Mouse (Mus musculus): Measurements from ENCODE around the gene Gjd3.

The Gjd3 gene

DNA sequence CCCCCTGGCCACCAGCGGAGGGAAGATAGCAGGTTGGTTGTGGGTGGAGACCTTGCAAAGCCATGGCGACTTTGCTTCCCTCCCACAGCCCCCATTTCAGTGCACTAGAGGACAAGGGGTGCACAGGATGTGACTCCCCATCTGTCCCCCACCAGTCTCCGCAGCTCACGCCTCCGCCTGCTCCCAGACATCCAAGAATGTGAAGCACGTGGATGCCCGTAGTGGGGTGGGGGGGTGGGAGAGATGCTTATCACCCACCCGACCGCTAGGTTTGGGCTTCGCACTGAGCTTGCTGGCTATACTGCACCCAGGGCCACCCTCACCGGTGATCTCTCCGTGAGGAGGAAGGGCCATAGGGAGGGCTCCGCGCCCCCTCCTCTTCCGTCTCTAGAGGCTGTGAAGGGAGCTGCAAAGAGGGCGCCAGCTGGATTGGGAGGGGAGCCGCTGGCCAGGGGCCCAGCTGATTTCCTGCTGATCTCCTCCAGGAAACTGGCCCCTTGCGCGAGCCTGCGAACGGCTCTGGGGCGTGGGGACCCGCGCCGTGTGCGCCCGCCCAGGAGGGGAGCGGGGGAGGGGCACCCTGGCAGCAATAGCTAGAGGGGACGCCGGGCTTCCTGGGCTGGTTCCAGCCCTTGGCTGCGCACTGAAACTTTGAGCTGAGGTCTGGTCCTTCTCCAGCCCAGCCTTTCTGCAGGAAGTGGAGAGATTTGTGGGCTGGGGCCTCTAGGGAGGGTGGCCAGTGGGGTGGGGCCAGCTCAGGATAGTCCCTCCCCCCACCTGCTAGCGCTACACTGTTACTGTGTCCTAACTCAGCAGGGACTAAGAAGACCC, 19.4 kb downstream of the Gjd3 start:
- DNase-seq (ENCODE audit: low spot score in 2 of 2): peak; percentile 66 to 78

GRCm38 (mm10) chr11:98962421-98963095, 20.3 kb downstream of the Gjd3 start:
- DNase-seq (ENCODE audit: low spot score in 2 of 2): no peak

GRCm38 (mm10) chr11:98961766-98962165, 21.1 kb downstream of the Gjd3 start:
- DNase-seq (ENCODE audit: low spot score in 2 of 2): no peak

- no peak for DNase-seq (ENCODE audit: low spot score in 2 of 2)
Observed at GRCm38 (mm10) chr11:98961051-98961592, 21.7 kb downstream of the Gjd3 start.

GRCm38 (mm10) chr11:98960313-98960906, 22.4 kb downstream of the Gjd3 start:
- peak; percentile 60 to 78 for DNase-seq (ENCODE audit: low spot score in 2 of 2)

DNA sequence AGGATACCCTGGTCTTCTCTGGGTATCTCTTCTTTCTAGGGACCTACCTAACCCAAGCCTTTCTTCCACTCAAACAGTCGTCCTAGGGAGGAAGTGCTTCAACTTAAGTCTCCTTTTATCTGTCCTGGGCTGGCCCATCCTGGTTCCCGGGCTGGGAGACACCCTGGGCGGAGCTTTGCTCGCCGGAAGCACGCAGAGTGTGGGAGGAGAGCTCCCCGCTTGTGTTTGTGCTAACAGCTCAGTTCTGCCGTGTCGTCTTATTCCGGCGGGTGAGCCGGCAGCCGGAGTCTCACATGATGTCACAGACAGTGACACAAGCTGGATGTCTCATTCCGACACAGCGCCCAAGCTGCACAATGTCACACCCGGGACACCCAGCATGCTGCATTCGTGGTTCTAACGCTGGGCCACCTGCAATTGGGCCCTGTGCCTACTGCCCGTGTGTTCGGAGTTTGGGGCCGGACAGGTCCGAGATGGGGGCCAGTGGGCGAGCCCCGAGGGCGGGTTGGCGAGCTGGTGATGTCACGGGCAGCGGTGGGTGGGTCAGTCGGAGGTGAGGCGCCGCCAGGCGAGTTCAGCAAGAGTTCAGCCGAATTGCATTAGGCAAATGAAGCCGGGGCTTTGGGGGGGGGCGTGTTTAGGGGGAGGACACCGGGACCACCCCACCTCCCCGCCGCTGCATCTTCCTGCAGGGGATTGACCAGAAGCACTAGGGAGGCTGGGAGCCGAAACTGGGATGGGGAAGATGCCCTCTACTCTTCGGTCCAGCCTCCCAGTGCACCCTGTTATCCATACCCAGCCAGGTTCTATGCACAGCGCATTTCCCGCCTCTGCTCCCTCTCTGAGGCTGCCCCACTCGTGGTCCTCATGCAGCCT, 23.1 kb downstream of the Gjd3 start:
- DNase-seq (ENCODE audit: low spot score in 2 of 2): peak; percentile 75 to 87

DNA sequence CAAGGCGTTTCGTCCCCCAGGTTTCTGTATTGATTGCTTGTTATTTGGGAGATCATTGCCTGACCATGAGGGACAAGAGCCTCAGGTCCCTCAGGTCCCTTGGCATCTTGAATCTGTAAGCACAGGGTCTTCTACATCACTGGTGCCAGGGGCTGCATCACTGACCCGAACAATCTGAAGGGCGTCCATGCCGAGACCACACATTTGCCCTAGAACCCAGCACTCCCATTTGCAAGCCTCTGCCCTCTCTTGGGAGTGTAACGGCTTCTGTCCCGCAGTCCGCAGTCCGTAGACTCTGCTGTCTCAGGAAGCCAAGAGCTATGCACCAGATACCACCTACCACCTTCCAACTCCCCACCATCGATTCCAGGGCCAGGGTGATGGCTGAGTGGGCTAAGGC, 26.5 kb downstream of the Gjd3 start:
- no peak for DNase-seq (ENCODE audit: low spot score in 2 of 2)

GRCm38 (mm10) chr11:98955707-98956235, 27.0 kb downstream of the Gjd3 start:
- no peak for DNase-seq (ENCODE audit: low spot score in 2 of 2)

- DNase-seq (ENCODE audit: low spot score in 2 of 2): no peak
Observed at GRCm38 (mm10) chr11:98954801-98955706, 27.8 kb downstream of the Gjd3 start.

- DNase-seq (ENCODE audit: low spot score in 2 of 2): peak; percentile 51 to 73
Observed at GRCm38 (mm10) chr11:98954373-98954772, 28.4 kb downstream of the Gjd3 start.

GRCm38 (mm10) chr11:98953835-98954320, 28.9 kb downstream of the Gjd3 start:
- no peak for DNase-seq (ENCODE audit: low spot score in 2 of 2)

GRCm38 (mm10) chr11:98953361-98953760, 29.5 kb downstream of the Gjd3 start:
- no peak for DNase-seq (ENCODE audit: low spot score in 2 of 2)

DNA sequence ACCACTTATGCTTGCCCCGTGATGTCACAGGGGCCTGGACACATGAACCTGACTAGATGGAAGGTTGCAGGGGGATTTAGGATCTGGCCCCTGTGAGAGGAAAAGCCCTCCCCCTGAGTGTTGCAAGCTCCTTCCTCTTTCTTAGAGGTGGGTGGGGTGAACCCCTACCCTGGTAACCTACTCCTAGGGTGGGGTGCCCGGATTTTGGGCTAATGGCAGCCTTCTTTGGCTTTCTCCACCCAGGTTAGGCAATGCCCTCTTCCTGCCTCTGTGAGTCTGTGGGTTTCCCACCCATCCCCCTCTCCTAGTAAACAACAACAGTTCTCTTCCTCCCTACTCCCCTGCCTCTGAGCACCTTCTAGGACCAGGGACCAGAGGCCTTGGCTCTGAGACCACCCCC, 30.1 kb downstream of the Gjd3 start:
- no peak for DNase-seq (ENCODE audit: low spot score in 2 of 2)

- no peak for DNase-seq (ENCODE audit: low spot score in 2 of 2)
Observed at GRCm38 (mm10) chr11:98952111-98952510, 30.7 kb downstream of the Gjd3 start.

- DNase-seq (ENCODE audit: low spot score in 2 of 2): peak in 1 of 2 experiments; percentile 88
Observed at GRCm38 (mm10) chr11:98951026-98951906, 31.6 kb downstream of the Gjd3 start.

DNA sequence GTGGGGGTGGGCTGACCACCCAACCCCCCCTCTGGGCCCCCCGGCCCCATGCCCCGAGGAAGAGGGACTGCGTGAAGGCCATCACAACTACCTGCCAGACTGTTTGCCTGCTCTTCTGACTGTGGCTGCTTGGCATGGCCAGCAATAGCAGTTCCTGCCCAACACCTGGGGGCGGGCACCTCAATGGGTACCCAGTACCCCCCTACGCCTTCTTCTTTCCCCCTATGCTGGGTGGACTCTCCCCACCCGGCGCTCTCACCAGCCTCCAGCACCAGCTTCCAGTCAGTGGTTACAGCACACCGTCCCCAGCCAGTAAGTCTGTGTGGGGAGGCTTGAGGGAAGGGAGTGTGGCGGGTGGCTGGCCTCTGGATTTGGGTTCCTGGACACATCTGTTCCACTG, 32.3 kb downstream of the Gjd3 start:
- no peak for DNase-seq (ENCODE audit: low spot score in 2 of 2)

GRCm38 (mm10) chr11:98949958-98950460, 32.8 kb downstream of the Gjd3 start:
- no peak for DNase-seq (ENCODE audit: low spot score in 2 of 2)

DNA sequence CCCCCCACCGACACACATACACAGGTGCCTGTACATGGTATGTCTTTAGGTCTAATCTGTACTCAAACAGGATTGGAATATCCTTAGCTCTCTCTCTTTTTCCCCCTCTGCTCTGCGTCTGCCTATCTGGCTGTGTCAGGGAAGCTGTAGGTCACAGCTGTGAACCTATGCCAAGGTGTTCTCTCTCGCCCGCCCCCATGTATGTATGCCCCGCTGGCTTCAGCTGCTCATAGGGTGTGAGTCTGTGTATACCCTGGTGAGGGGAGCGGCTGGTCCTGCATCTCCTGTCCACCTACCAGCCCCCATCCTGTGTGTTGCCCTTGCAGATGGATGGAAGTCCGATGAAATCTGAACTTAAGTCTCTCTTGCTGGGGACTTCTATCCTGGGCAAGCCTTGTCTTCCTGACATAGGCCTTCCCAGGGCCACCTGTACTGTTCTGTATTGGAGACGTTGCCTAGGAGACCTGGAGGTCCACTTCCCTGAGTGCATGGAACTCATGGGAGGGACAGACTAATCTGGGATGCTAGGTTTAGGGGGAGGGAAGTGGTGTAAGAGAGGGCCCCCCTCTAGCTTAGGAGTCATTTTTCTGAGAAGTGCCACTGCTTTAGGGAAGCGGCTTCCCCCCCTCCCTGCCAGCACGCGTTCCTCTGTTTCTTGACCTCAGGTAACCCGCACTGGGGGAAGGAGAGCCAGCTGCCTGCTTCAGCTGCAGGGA, 33.4 kb downstream of the Gjd3 start:
- DNase-seq (ENCODE audit: low spot score in 2 of 2): no peak
